Mouse (Mus musculus) olfactory bulb, adult 2 months (tissue): ENCODE measurements at regions not wholly inside any gene's neighbourhood (a gene's known extent, or its start where the extent isn't known, plus 50 kb on each side); places are given as distances from the start of the nearest gene placed in this dataset.
A peak's percentile ranks its signal among the peaks of the same experiment; 100 is the strongest.

Source experiments
- H3K27ac ChIP-seq: fragments of 200-500 bp; 2 replicates; pipeline ENCODE4 v1.5.1; 2012; ENCODE audit warnings: low read depth, low read length; ENCODE audit not compliant: insufficient read depth
- H3K4me1 ChIP-seq: fragments of 200-500 bp; 2 replicates; pipeline ENCODE4 v1.6.1; 2012; ENCODE audit warnings: low read length; ENCODE audit not compliant: control insufficient read depth, insufficient read depth
- H3K4me3 ChIP-seq: fragments of 200-500 bp; 2 replicates; pipeline ENCODE4 v1.5.1; 2012; ENCODE audit warnings: mild to moderate bottlenecking, low read depth, low read length, moderate library complexity; ENCODE audit not compliant: insufficient read depth
- CTCF ChIP-seq: fragments of 200-500 bp; IDR thresholded peaks from 2 replicates; pipeline ENCODE4 v1.5.1; 2012; ENCODE audit warnings: low read depth, mild to moderate bottlenecking, low read length, moderate library complexity; ENCODE audit not compliant: insufficient read depth
- POLR2A ChIP-seq: fragments of 200-500 bp; IDR thresholded peaks from 2 replicates; pipeline ENCODE4 v1.6.1; 2012; ENCODE audit warnings: mild to moderate bottlenecking, low read depth, low read length, moderate library complexity; ENCODE audit not compliant: insufficient read depth
- WGBS: fragments of 180-500 bp; shearing (Covaris S2); methylation state at CpG from one replicate; pipeline ENCODE4 v1.1.7; 2018; 5-methylcytosine and 5-hydroxymethylcytosine counted together

- H3K27ac ChIP-seq, result no peak overlapping the region
- 1% methylated on average over 56 of the region's 56 CpGs for WGBS
These were observed 178.6 kb downstream of the Efcab1 start for GRCm38 (mm10) chr16:15084753-15085728.

GRCm38 (mm10) chr16:15086556-15086955 lies 180.2 kb downstream of the Efcab1 start:
- Histone ChIP-seq H3K27ac (no peak overlapping the region), H3K4me3 (no peak overlapping the region), H3K4me1 (peaks cover 8% of the 10 kb centered on the region)
- TF ChIP-seq CTCF (no peak), POLR2A (no peak)
- WGBS, result 81% methylated on average over 4 of the region's 4 CpGs

More at GRCm38 (mm10) chr16:15084753-15085728, 178.6 kb downstream of the Efcab1 start:
- peak overlapping the region; percentile 57 for H3K4me3 ChIP-seq
- H3K4me1 ChIP-seq, result peaks cover 8% of the 10 kb centered on the region
- TF ChIP-seq POLR2A, result no peak
- no peak for TF ChIP-seq CTCF

- Histone ChIP-seq H3K4me3 (no peak overlapping the region), H3K27ac (no peak overlapping the region), H3K4me1 (no peaks in the 10 kb centered on the region)
- TF ChIP-seq POLR2A, result no peak
- no peak for TF ChIP-seq CTCF
- WGBS, result 56% methylated on average over 1 of the region's 1 CpGs
These were observed 197.5 kb downstream of the Efcab1 start for GRCm38 (mm10) chr16:15103938-15104337.

GRCm38 (mm10) chr16:15107234-15107633 lies 200.8 kb downstream of the Efcab1 start:
- no peak overlapping the region for H3K27ac ChIP-seq
- WGBS, result 93% methylated on average over 1 of the region's 1 CpGs
- TF ChIP-seq CTCF (no peak), POLR2A (no peak)

GRCm38 (mm10) chr16:15113131-15113530 lies 204.1 kb upstream of the Gm21897 start:
- H3K27ac ChIP-seq, result no peak overlapping the region
- TF ChIP-seq CTCF (no peak), POLR2A (no peak)
- WGBS, result 72% methylated on average over 2 of the region's 2 CpGs
- no peaks in the 10 kb centered on the region for H3K4me1 ChIP-seq
- no peak overlapping the region for H3K4me3 ChIP-seq

More at GRCm38 (mm10) chr16:15107234-15107633, 200.8 kb downstream of the Efcab1 start:
- Histone ChIP-seq H3K4me3 (no peak overlapping the region), H3K4me1 (no peaks in the 10 kb centered on the region)

- WGBS, result 35% methylated on average over 5 of the region's 5 CpGs
These were observed 203.2 kb upstream of the Gm21897 start for GRCm38 (mm10) chr16:15113989-15114556.

GRCm38 (mm10) chr16:15114574-15115230 lies 202.6 kb upstream of the Gm21897 start:
- no peak overlapping the region for H3K27ac ChIP-seq
- 81% methylated on average over 4 of the region's 4 CpGs for WGBS
- TF ChIP-seq POLR2A (no peak), CTCF (no peak)
- H3K4me1 ChIP-seq, result no peaks in the 10 kb centered on the region
- no peak overlapping the region for H3K4me3 ChIP-seq

More at GRCm38 (mm10) chr16:15113989-15114556, 203.2 kb upstream of the Gm21897 start:
- TF ChIP-seq CTCF (no peak), POLR2A (no peak)
- Histone ChIP-seq H3K4me1 (no peaks in the 10 kb centered on the region), H3K27ac (no peak overlapping the region), H3K4me3 (no peak overlapping the region)

GRCm38 (mm10) chr16:15115386-15115785 lies 201.9 kb upstream of the Gm21897 start:
- TF ChIP-seq POLR2A (no peak), CTCF (no peak)
- whole genome bisulfite sequencing, result 41% methylated on average over 2 of the region's 2 CpGs
- Histone ChIP-seq H3K4me1 (no peaks in the 10 kb centered on the region), H3K27ac (no peak overlapping the region), H3K4me3 (no peak overlapping the region)
